Mouse (Mus musculus): Measurements from ENCODE around the gene Dnajc24.

GRCm38 (mm10) chr2:105917623-105918346 lies 85.6 kb downstream of the Dnajc24 start:
- TF ChIP-seq CTCF (IDR thresholded peaks at IDR 0.05) (no peak), POLR2A (IDR thresholded peaks at IDR 0.05; ENCODE audit: insufficient read depth, low read depth, low read length) (no peak)
